Mouse (Mus musculus) heart, adult 2 months (tissue): ENCODE data around the gene Blzf1. TPM values are rescaled to one million over a fixed set of nuclear protein-coding genes. Genes with fewer than 3 reads are reported as not detected.
A peak's percentile ranks its signal among the peaks of the same experiment; 100 is the strongest.

ENCODE experiments used
- DNase-seq, 2 experiments: peaks; one replicate each; pipeline ENCODE4 v3.0.0; 2021
- H3K27ac ChIP-seq: fragments of 200-600 bp; 2 replicates; pipeline ENCODE4 v1.8.1; 2022
- H3K27me3 ChIP-seq: fragments of 200-500 bp; 2 replicates; pipeline ENCODE4 v1.6.1; 2012; ENCODE audit warnings: mild to moderate bottlenecking, low read length, inconsistent platforms, mixed read lengths; ENCODE audit not compliant: control insufficient read depth, insufficient read depth
- H3K36me3 ChIP-seq: fragments of 200-500 bp; 2 replicates; pipeline ENCODE4 v1.6.1; 2012; ENCODE audit warnings: low read length, inconsistent platforms; ENCODE audit not compliant: control insufficient read depth, insufficient read depth
- H3K4me1 ChIP-seq: fragments of 200-500 bp; 2 replicates; pipeline ENCODE4 v1.6.1; 2011; ENCODE audit warnings: low read length; ENCODE audit not compliant: control insufficient read depth, insufficient read depth
- H3K4me3 ChIP-seq: fragments of 200-600 bp; 2 replicates; pipeline ENCODE4 v1.8.1; 2022
- H3K79me2 ChIP-seq: fragments of 200-500 bp; replicated peaks from 2 replicates; pipeline ENCODE4 v1.6.1; 2012; ENCODE audit warnings: mild to moderate bottlenecking, inconsistent platforms, low read length, moderate library complexity, mixed read lengths; ENCODE audit not compliant: control insufficient read depth, insufficient read depth
- H3K9ac ChIP-seq: fragments of 200-500 bp; 2 replicates; pipeline ENCODE4 v1.6.1; 2012; ENCODE audit warnings: low read depth, mild to moderate bottlenecking, control low read depth, inconsistent platforms, low read length, mixed read lengths
- CTCF ChIP-seq: fragments of 200-600 bp; IDR thresholded peaks from 2 replicates; pipeline ENCODE4 v1.8.1; 2022; ENCODE audit warnings: antibody characterized with exemption, mild to moderate bottlenecking, moderate library complexity
- EP300 ChIP-seq: fragments of 200-500 bp; IDR thresholded peaks from 2 replicates; pipeline ENCODE4 v1.6.1; 2011; ENCODE audit warnings: low read depth, low read length, control low read depth; ENCODE audit not compliant: insufficient read depth
- POLR2A ChIP-seq: fragments of 200-500 bp; IDR thresholded peaks from 2 replicates; pipeline ENCODE4 v1.6.1; 2011; ENCODE audit warnings: mild to moderate bottlenecking, low read depth, low read length, control low read depth; ENCODE audit not compliant: insufficient read depth
- WGBS: fragments of 180-500 bp; shearing (Covaris S2); methylation state at CpG from one replicate; pipeline ENCODE4 v1.1.7; 2018; 5-methylcytosine and 5-hydroxymethylcytosine counted together
- intact Hi-C: fragments of 180-260 bp; cut with DNase I; formaldehyde crosslinking; loops from one replicate; pipeline ENCODE4 v1.15.1; 2025
- polyA plus RNA-seq: library from polyadenylated mRNA; depleted of rRNA; stranded (reverse); fragments of >200 nt; gene quantifications from 2 replicates; pipeline ENCODE4 v1.2.3, GENCODE M21; 2012
- total RNA-seq, 2 experiments: library from RNA; stranded (reverse); gene quantifications; 2 replicates each; pipeline ENCODE4 v1.2.3; 2021

Gene Blzf1
- total and polyA plus RNA-seq, 3 experiments, result 4.7 to 23.6 (median 23.1) TPM

GRCm38 (mm10) chr1:164320731-164321130 lies 13.4 kb upstream of the Blzf1 start:
- TF ChIP-seq CTCF (no peak), EP300 (no peak), POLR2A (no peak)
- Histone ChIP-seq H3K36me3 (no peaks in the 10 kb centered on the region), H3K9ac (no peak overlapping the region), H3K79me2 (no peaks in the 10 kb centered on the region), H3K27ac (no peak overlapping the region), H3K4me3 (no peak overlapping the region), H3K4me1 (peaks cover 1% of the 10 kb centered on the region; the same call in 1 of the 2 replicates), H3K27me3 (no peaks in the 10 kb centered on the region)
- no peak for DNase-seq
- intact Hi-C loops, result no loop called here
- 45% methylated on average over 5 of the region's 5 CpGs for WGBS

GRCm38 (mm10) chr1:164319542-164320140 lies 12.4 kb upstream of the Blzf1 start:
- no peak overlapping the region for H3K4me3 ChIP-seq
- H3K27ac ChIP-seq, result no peak overlapping the region
- H3K36me3 ChIP-seq, result no peaks in the 10 kb centered on the region
- no peak overlapping the region for H3K9ac ChIP-seq
- H3K79me2 ChIP-seq, result no peaks in the 10 kb centered on the region
- no peak for TF ChIP-seq POLR2A
- no peak for TF ChIP-seq EP300
- TF ChIP-seq CTCF, result no peak
- no peak for DNase-seq
- H3K27me3 ChIP-seq, result no peaks in the 10 kb centered on the region
- intact Hi-C loops, result loop anchor here (5.0 kb wide), 1 partner anchor 583 kb away; no protein-coding TSS in a partner anchor
- whole genome bisulfite sequencing, result 46% methylated on average over 14 of the region's 14 CpGs
- peaks cover 1% of the 10 kb centered on the region; the same call in 1 of the 2 replicates for H3K4me1 ChIP-seq

DNA sequence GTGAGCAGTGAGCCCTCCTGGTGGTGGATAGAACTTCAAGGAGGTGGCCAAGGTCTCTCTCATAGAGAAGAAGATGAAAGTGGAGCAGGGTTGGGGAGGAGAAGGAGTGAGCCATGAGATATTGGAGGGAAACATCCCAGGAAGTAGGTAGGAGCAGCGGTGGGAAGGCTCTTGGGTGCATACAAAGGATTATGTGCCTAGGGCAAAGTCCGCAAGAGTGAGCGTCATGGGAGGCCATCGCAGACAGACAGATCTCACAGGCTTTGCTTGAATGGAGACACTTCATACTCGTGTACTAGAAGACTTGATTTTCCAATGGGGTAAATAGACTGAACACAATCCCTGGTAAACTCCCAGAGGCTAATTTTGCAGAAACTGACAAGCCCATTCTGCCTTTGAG lies 11.2 kb upstream of the Blzf1 start:
- H3K4me3 ChIP-seq, result no peak overlapping the region
- no peaks in the 10 kb centered on the region for H3K79me2 ChIP-seq
- TF ChIP-seq CTCF, result no peak
- TF ChIP-seq EP300, result no peak
- no peak for TF ChIP-seq POLR2A
- H3K36me3 ChIP-seq, result no peaks in the 10 kb centered on the region
- intact Hi-C loops, result loop anchor here (5.0 kb wide), 1 partner anchor 584 kb away; no protein-coding TSS in a partner anchor
- no peak for DNase-seq
- H3K27ac ChIP-seq, result no peak overlapping the region
- 96% methylated on average over 5 of the region's 5 CpGs for WGBS
- no peak overlapping the region for H3K9ac ChIP-seq
- no peaks in the 10 kb centered on the region for H3K27me3 ChIP-seq
- H3K4me1 ChIP-seq, result peaks cover 1% of the 10 kb centered on the region; the same call in 1 of the 2 replicates

GRCm38 (mm10) chr1:164317261-164317660 lies 10.0 kb upstream of the Blzf1 start:
- H3K36me3 ChIP-seq, result no peaks in the 10 kb centered on the region
- H3K27ac ChIP-seq, result no peak overlapping the region
- TF ChIP-seq POLR2A (no peak), CTCF (no peak), EP300 (no peak)
- intact Hi-C loops, result loop anchor here (5.0 kb wide), 1 partner anchor 585 kb away; no protein-coding TSS in a partner anchor
- WGBS, result 68% methylated on average over 9 of the region's 9 CpGs
- H3K4me3 ChIP-seq, result no peak overlapping the region
- H3K4me1 ChIP-seq, result peaks cover 1% of the 10 kb centered on the region; the same call in 1 of the 2 replicates
- no peak for DNase-seq
- H3K79me2 ChIP-seq, result no peaks in the 10 kb centered on the region
- H3K27me3 ChIP-seq, result no peaks in the 10 kb centered on the region
- no peak overlapping the region for H3K9ac ChIP-seq

DNA sequence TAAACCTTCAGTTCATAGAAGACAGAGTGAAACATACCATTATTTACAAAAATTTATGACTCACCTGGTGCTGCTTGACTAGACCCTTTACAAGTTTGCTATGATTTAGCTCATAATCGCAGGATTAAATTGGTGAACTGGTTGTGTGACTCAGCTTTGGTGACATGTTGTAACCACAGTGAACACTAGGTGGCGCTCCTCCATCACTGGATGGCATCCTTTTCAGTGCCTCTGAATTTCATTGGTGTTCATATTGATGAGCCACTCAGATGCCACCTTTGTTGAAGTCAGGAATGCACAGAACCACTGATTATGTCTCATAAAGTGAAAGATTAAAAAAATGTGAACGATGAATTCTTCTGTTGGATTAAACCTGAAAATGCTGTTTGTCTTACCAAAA lies 9.4 kb upstream of the Blzf1 start:
- H3K27ac ChIP-seq, result no peak overlapping the region
- H3K4me1 ChIP-seq, result peaks cover 1% of the 10 kb centered on the region; the same call in 1 of the 2 replicates
- H3K9ac ChIP-seq, result no peak overlapping the region
- no peaks in the 10 kb centered on the region for H3K79me2 ChIP-seq
- H3K4me3 ChIP-seq, result no peak overlapping the region
- intact Hi-C loops, result loop anchor here (1.0 to 5.0 kb wide), 2 partner anchors 586 to 804 kb away; no protein-coding TSS in a partner anchor
- peak; percentile 56 to 73 for DNase-seq
- H3K36me3 ChIP-seq, result no peaks in the 10 kb centered on the region
- H3K27me3 ChIP-seq, result no peaks in the 10 kb centered on the region
- 23% methylated on average over 3 of the region's 3 CpGs for WGBS
- TF ChIP-seq CTCF (peak; percentile 94), EP300 (no peak)

GRCm38 (mm10) chr1:164315266-164315665 lies 8.0 kb upstream of the Blzf1 start:
- no peak overlapping the region for H3K9ac ChIP-seq
- peak; percentile 80 for TF ChIP-seq CTCF
- no peak for TF ChIP-seq POLR2A
- peak in 1 of 2 experiments; percentile 32 for DNase-seq
- no peaks in the 10 kb centered on the region for H3K79me2 ChIP-seq
- H3K4me1 ChIP-seq, result no peaks in the 10 kb centered on the region
- H3K27ac ChIP-seq, result no peak overlapping the region
- no peaks in the 10 kb centered on the region for H3K27me3 ChIP-seq
- no peak overlapping the region for H3K4me3 ChIP-seq
- WGBS, result 73% methylated on average over 8 of the region's 8 CpGs
- H3K36me3 ChIP-seq, result no peaks in the 10 kb centered on the region
- intact Hi-C loops, result loop anchor here (5.0 kb wide), 1 partner anchor 587 kb away; no protein-coding TSS in a partner anchor
